In genomic region chr14:86748876-86749275, GRCm38 (mm10) we compare ENCODE assay signal across 7 mouse cellular contexts.
DNase-seq lines count a peak whose midpoint lies in the region; ATAC-seq and TF ChIP-seq lines count a peak whose summit lies in the region.

No protein-coding gene starts in this region.

- no peak for TF ChIP-seq EP300 in lung, postnatal 0 days (IDR thresholded peaks at IDR 0.05)

- H3K4me1 ChIP-seq in lung, postnatal 0 days (ENCODE audit: insufficient read depth, low read depth, low read length) = no peaks in the 10 kb centered on the region

- H3K27ac ChIP-seq in lung, postnatal 0 days (ENCODE audit: low read length) = no peak overlapping the region

- ATAC-seq in lung, postnatal 0 days = no peak

- DNase-seq in cerebellum, adult 8-10 months = peak; percentile 5
- peak; percentile 63 for DNase-seq in embryo, embryonic 9.5 days (ENCODE audit: extremely low spot score)
- peak; percentile 11 for DNase-seq in heart, postnatal 4 days
- peak; percentile 81 to 95 for DNase-seq in left cerebral cortex, postnatal 14 days (ENCODE audit: low spot score in 2 of 2)
- DNase-seq in right cerebral cortex, adult 18-20 months = peak; percentile 88
- no peak for DNase-seq in urinary bladder, postnatal 36 days (ENCODE audit: low spot score in 2 of 2)
- no peak for DNase-seq in lung, postnatal 0 days (ENCODE audit: low spot score)

- intact Hi-C loops in left cerebral cortex, postnatal 14 days (cut with DNase I) = no loop called here

- H3K36me3 ChIP-seq in lung, postnatal 0 days (ENCODE audit: insufficient read depth, low read length) = no peaks in the 10 kb centered on the region

- WGBS in lung, postnatal 0 days = 33% methylated on average over 7 of the region's 7 CpGs

- no peak overlapping the region for H3K4me2 ChIP-seq in lung, postnatal 0 days (replicated peaks; ENCODE audit: low read depth, low read length)

- no peaks in the 10 kb centered on the region for H3K9me3 ChIP-seq in lung, postnatal 0 days (ENCODE audit: low read length)

- no peak overlapping the region for H3K9ac ChIP-seq in lung, postnatal 0 days (replicated peaks; ENCODE audit: low read depth)

- H3K27me3 ChIP-seq in lung, postnatal 0 days (replicated peaks; ENCODE audit: insufficient read depth, low read length) = no peaks in the 10 kb centered on the region

- H3K4me3 ChIP-seq in lung, postnatal 0 days (ENCODE audit: low read depth, low read length) = no peak overlapping the region

- no peak for TF ChIP-seq CTCF in lung, postnatal 0 days (IDR thresholded peaks at IDR 0.05)

Comparison
In these comparisons a context has a peak if more than half of its experiments do, and no peak if none do; other contexts are left out.
1. DNase-seq: peak in cerebellum, adult 8-10 months (single experiment), embryo, embryonic 9.5 days (single experiment), heart, postnatal 4 days (single experiment), left cerebral cortex, postnatal 14 days (2 of 2) and right cerebral cortex, adult 18-20 months (single experiment); none in urinary bladder, postnatal 36 days (0 of 2) and lung, postnatal 0 days (single experiment).